9 mouse cellular contexts compared by ENCODE assay signal in genomic region chr11:98766346-98766745, GRCm38 (mm10). TPM values are rescaled to one million over a fixed set of nuclear protein-coding genes. Genes with fewer than 3 reads are reported as not detected.
DNase-seq lines count a peak whose midpoint lies in the region; ATAC-seq and TF ChIP-seq lines count a peak whose summit lies in the region.
"Had no signal": no experiment of that assay in that cellular context is flagged by ENCODE, and none has a peak within 500 bp of the region (broad histone marks: within the 10 kb centered on the region; RNA-seq: fewer than 3 reads in every experiment).

No protein-coding gene starts in this region.

- no peak overlapping the region for H3K9ac ChIP-seq in heart, embryonic 11.5 days (ENCODE audit: low read depth, low read length)
- peak overlapping the region; percentile 10; the same call in 1 of the 2 replicates for H3K9ac ChIP-seq in forebrain, postnatal 0 days
- no peak overlapping the region for H3K9ac ChIP-seq in liver, embryonic 13.5 days

- peak; percentile 11 for DNase-seq in heart, adult 8-10 months (ENCODE audit: low spot score)
- no peak for DNase-seq in embryonic facial prominence, embryonic 10.5 days (ENCODE audit: low spot score)
- DNase-seq in forebrain, postnatal 0 days, result no peak
- no peak for DNase-seq in liver, embryonic 13.5 days
- no peak for DNase-seq in left cerebral cortex, adult 18-20 months (ENCODE audit: low spot score in 2 of 2)
- DNase-seq: lung, postnatal 14 days had no signal

- no peak for ATAC-seq in heart, embryonic 11.5 days (replicated peaks; ENCODE audit: insufficient number of reproducible peaks, low FRiP score, low TSS enrichment)
- ATAC-seq in forebrain, postnatal 0 days, result no peak
- no peak for ATAC-seq in liver, embryonic 13.5 days (ENCODE audit: low read depth)
- ATAC-seq in megakaryocyte progenitor cell, adult 5-6 weeks (replicated peaks; ENCODE audit: poor library complexity), result no peak
- ATAC-seq in CD4-positive, CD25-positive, alpha-beta regulatory T cell, adult 4 months, result no peak

- H3K9me3 ChIP-seq in heart, embryonic 11.5 days (replicated peaks; ENCODE audit: control insufficient read depth, low read length), result no peaks in the 10 kb centered on the region
- H3K9me3 ChIP-seq in embryonic facial prominence, embryonic 10.5 days, result no peaks in the 10 kb centered on the region
- no peaks in the 10 kb centered on the region for H3K9me3 ChIP-seq in forebrain, postnatal 0 days (ENCODE audit: low read length)
- H3K9me3 ChIP-seq in liver, embryonic 13.5 days (replicated peaks), result no peaks in the 10 kb centered on the region

- H3K36me3 ChIP-seq in heart, embryonic 11.5 days (ENCODE audit: control insufficient read depth, insufficient read depth, low read length), result peaks cover 22% of the 10 kb centered on the region
- peaks cover 76% of the 10 kb centered on the region for H3K36me3 ChIP-seq in embryonic facial prominence, embryonic 10.5 days (replicated peaks)
- peaks cover 85% of the 10 kb centered on the region for H3K36me3 ChIP-seq in forebrain, postnatal 0 days (ENCODE audit: insufficient read depth)
- peaks cover 57% of the 10 kb centered on the region for H3K36me3 ChIP-seq in liver, embryonic 13.5 days

- whole genome bisulfite sequencing in heart, embryonic 11.5 days (ENCODE audit: insufficient replicate concordance), result 23% methylated on average over 1 of the region's 2 CpGs
- 42% methylated on average over 2 of the region's 2 CpGs for WGBS in embryonic facial prominence, embryonic 10.5 days
- 39% methylated on average over 2 of the region's 2 CpGs for WGBS in forebrain, postnatal 0 days
- WGBS in liver, embryonic 13.5 days (ENCODE audit: insufficient replicate concordance), result 33% methylated on average over 1 of the region's 2 CpGs

- no peak overlapping the region for H3K27ac ChIP-seq in heart, embryonic 11.5 days (ENCODE audit: low read depth, low read length)
- H3K27ac ChIP-seq in embryonic facial prominence, embryonic 10.5 days (replicated peaks), result peak overlapping the region; percentile 49
- H3K27ac ChIP-seq in forebrain, postnatal 0 days (ENCODE audit: low read depth, low read length), result 0 out of 2 replicates have a peak overlapping the region, but pooled peaks have one; percentile 1
- H3K27ac ChIP-seq in liver, embryonic 13.5 days, result peak overlapping the region; percentile 95

- no peak overlapping the region for H3K4me3 ChIP-seq in heart, embryonic 11.5 days (ENCODE audit: low read depth, low read length)
- H3K4me3 ChIP-seq in embryonic facial prominence, embryonic 10.5 days, result peak overlapping the region; percentile 43; the same call in 1 of the 2 replicates
- H3K4me3 ChIP-seq in forebrain, postnatal 0 days (ENCODE audit: low read depth, low read length), result no peak overlapping the region
- H3K4me3 ChIP-seq in liver, embryonic 13.5 days (replicated peaks), result no peak overlapping the region

- no peak overlapping the region for H3K4me2 ChIP-seq in heart, embryonic 11.5 days
- H3K4me2 ChIP-seq in forebrain, postnatal 0 days (ENCODE audit: low read depth), result no peak overlapping the region
- 0 out of 2 replicates have a peak overlapping the region, but pooled peaks have one; percentile 88 for H3K4me2 ChIP-seq in liver, embryonic 13.5 days

- no peak for TF ChIP-seq CTCF in forebrain, postnatal 0 days (IDR thresholded peaks at IDR 0.05; ENCODE audit: low read depth)

- H3K4me1 ChIP-seq in heart, embryonic 11.5 days (ENCODE audit: control insufficient read depth, insufficient read depth, low read length), result peaks cover 55% of the 10 kb centered on the region
- peaks cover 63% of the 10 kb centered on the region for H3K4me1 ChIP-seq in embryonic facial prominence, embryonic 10.5 days
- H3K4me1 ChIP-seq in forebrain, postnatal 0 days (ENCODE audit: insufficient read depth), result 0 out of 2 replicates have a peak, but pooled peaks cover 5% of the 10 kb centered on the region
- H3K4me1 ChIP-seq in liver, embryonic 13.5 days (replicated peaks), result peaks cover 86% of the 10 kb centered on the region

- H3K27me3 ChIP-seq in heart, embryonic 11.5 days (ENCODE audit: control insufficient read depth, insufficient read depth, low read length), result no peaks in the 10 kb centered on the region
- H3K27me3 ChIP-seq in embryonic facial prominence, embryonic 10.5 days (replicated peaks; ENCODE audit: low read depth, poor library complexity, severe bottlenecking), result peaks cover 6% of the 10 kb centered on the region; the same call in 1 of the 2 replicates
- H3K27me3 ChIP-seq in forebrain, postnatal 0 days (ENCODE audit: insufficient read depth, low read length), result no peaks in the 10 kb centered on the region
- H3K27me3 ChIP-seq in liver, embryonic 13.5 days, result no peaks in the 10 kb centered on the region

RNA-seq across cellular contexts. Expression of gene Nr1d1, which starts 8.8 kb away (rescaled TPM):
- total RNA-seq in heart, adult 8-10 months (2022), result 100 to 1,000 TPM in 2 of 4 experiments, 10 to 100 TPM in 2; 81.4 to 121 (median 101) TPM
- 5.6 and 6.4 TPM in 2 replicates for polyA plus RNA-seq in heart, embryonic 11.5 days (2014; fragmentation: Nextera tagmentation; extraction: Ambion mirVana)
- 1.1 and 1.8 TPM in 2 replicates for polyA plus RNA-seq in embryonic facial prominence, embryonic 10.5 days (2016; fragmentation: Nextera tagmentation; extraction: Ambion mirVana)
- 4.5 and 6.7 TPM in 2 replicates for total RNA-seq in forebrain, postnatal 0 days (2014; rRNA removed)
- 10.8 and 11.4 TPM in 2 replicates for polyA plus RNA-seq in forebrain, postnatal 0 days (2015; fragmentation: Nextera tagmentation; extraction: Ambion mirVana)
- polyA plus RNA-seq in liver, embryonic 13.5 days (2015; fragmentation: Nextera tagmentation; extraction: Ambion mirVana), result 0.59 and 1.0 TPM in 2 replicates
- total RNA-seq in megakaryocyte progenitor cell, adult 5-6 weeks (2015), result 3.3 and 3.5 TPM in 2 replicates
- 0.47 and 0.87 TPM in 2 replicates for total RNA-seq in megakaryocyte progenitor cell, adult 5-6 weeks (2017)
- 10 to 100 TPM in 1 of 2 experiments, 1 to 10 TPM in 1; 4.9 to 12.3 TPM for polyA plus RNA-seq in CD4-positive, CD25-positive, alpha-beta regulatory T cell, adult 4 months (2017; shearing (Covaris generic))
- total RNA-seq in left cerebral cortex, adult 18-20 months (2021), result 100 to 1,000 TPM in 1 of 2 experiments, 10 to 100 TPM in 1; 87.2 to 122 TPM

RNA-seq across cellular contexts. Expression of gene Thra, which starts 25.9 kb away (rescaled TPM):
- total RNA-seq in heart, adult 8-10 months (2022), result 10 to 100 TPM; 92.5 to 98.4 (median 95.1) TPM
- polyA plus RNA-seq in heart, embryonic 11.5 days (2014; fragmentation: Nextera tagmentation; extraction: Ambion mirVana), result 32.2 and 35.7 TPM in 2 replicates
- 8.8 and 9.1 TPM in 2 replicates for polyA plus RNA-seq in embryonic facial prominence, embryonic 10.5 days (2016; fragmentation: Nextera tagmentation; extraction: Ambion mirVana)
- 1,003 and 1,159 TPM in 2 replicates for total RNA-seq in forebrain, postnatal 0 days (2014; rRNA removed)
- 223 and 233 TPM in 2 replicates for polyA plus RNA-seq in forebrain, postnatal 0 days (2015; fragmentation: Nextera tagmentation; extraction: Ambion mirVana)
- polyA plus RNA-seq in liver, embryonic 13.5 days (2015; fragmentation: Nextera tagmentation; extraction: Ambion mirVana), result 8.8 and 9.8 TPM in 2 replicates
- 34.2 and 34.6 TPM in 2 replicates for total RNA-seq in megakaryocyte progenitor cell, adult 5-6 weeks (2015)
- 21.8 and 25.3 TPM in 2 replicates for total RNA-seq in megakaryocyte progenitor cell, adult 5-6 weeks (2017)
- polyA plus RNA-seq in CD4-positive, CD25-positive, alpha-beta regulatory T cell, adult 4 months (2017; shearing (Covaris generic)), result 1 to 10 TPM; 4.8 to 5.7 TPM
- 100 to 1,000 TPM; 708 to 832 TPM for total RNA-seq in left cerebral cortex, adult 18-20 months (2021)

RNA-seq across cellular contexts. Expression of gene Msl1, which starts 29.0 kb away (rescaled TPM):
- total RNA-seq in heart, adult 8-10 months (2022), result 10 to 100 TPM; 72.1 to 84.3 (median 78.7) TPM
- 15.9 and 17.1 TPM in 2 replicates for polyA plus RNA-seq in heart, embryonic 11.5 days (2014; fragmentation: Nextera tagmentation; extraction: Ambion mirVana)
- 23.4 and 23.5 TPM in 2 replicates for polyA plus RNA-seq in embryonic facial prominence, embryonic 10.5 days (2016; fragmentation: Nextera tagmentation; extraction: Ambion mirVana)
- total RNA-seq in forebrain, postnatal 0 days (2014; rRNA removed), result 87.2 and 94.6 TPM in 2 replicates
- polyA plus RNA-seq in forebrain, postnatal 0 days (2015; fragmentation: Nextera tagmentation; extraction: Ambion mirVana), result 16.3 and 24.1 TPM in 2 replicates
- 6.8 and 6.9 TPM in 2 replicates for polyA plus RNA-seq in liver, embryonic 13.5 days (2015; fragmentation: Nextera tagmentation; extraction: Ambion mirVana)
- 60.8 and 62.0 TPM in 2 replicates for total RNA-seq in megakaryocyte progenitor cell, adult 5-6 weeks (2015)
- total RNA-seq in megakaryocyte progenitor cell, adult 5-6 weeks (2017), result 76.3 and 99.9 TPM in 2 replicates
- polyA plus RNA-seq in CD4-positive, CD25-positive, alpha-beta regulatory T cell, adult 4 months (2017; shearing (Covaris generic)), result 10 to 100 TPM; 22.3 to 24.8 TPM
- total RNA-seq in left cerebral cortex, adult 18-20 months (2021), result 100 to 1,000 TPM; 182 to 185 TPM

RNA-seq across cellular contexts. Expression of gene Med24, which starts 37.1 kb away (rescaled TPM):
- total RNA-seq in heart, adult 8-10 months (2022), result 10 to 100 TPM; 44.4 to 49.9 (median 46.8) TPM
- 31.6 and 42.1 TPM in 2 replicates for polyA plus RNA-seq in heart, embryonic 11.5 days (2014; fragmentation: Nextera tagmentation; extraction: Ambion mirVana)
- polyA plus RNA-seq in embryonic facial prominence, embryonic 10.5 days (2016; fragmentation: Nextera tagmentation; extraction: Ambion mirVana), result 73.9 and 78.1 TPM in 2 replicates
- total RNA-seq in forebrain, postnatal 0 days (2014; rRNA removed), result 54.0 and 66.5 TPM in 2 replicates
- 46.4 and 49.3 TPM in 2 replicates for polyA plus RNA-seq in forebrain, postnatal 0 days (2015; fragmentation: Nextera tagmentation; extraction: Ambion mirVana)
- polyA plus RNA-seq in liver, embryonic 13.5 days (2015; fragmentation: Nextera tagmentation; extraction: Ambion mirVana), result 27.6 and 36.0 TPM in 2 replicates
- total RNA-seq in megakaryocyte progenitor cell, adult 5-6 weeks (2015), result 28.7 and 30.9 TPM in 2 replicates
- 36.2 and 46.3 TPM in 2 replicates for total RNA-seq in megakaryocyte progenitor cell, adult 5-6 weeks (2017)
- polyA plus RNA-seq in CD4-positive, CD25-positive, alpha-beta regulatory T cell, adult 4 months (2017; shearing (Covaris generic)), result 10 to 100 TPM; 27.0 to 37.5 TPM
- 100 to 1,000 TPM; 108 to 127 TPM for total RNA-seq in left cerebral cortex, adult 18-20 months (2021)

RNA-seq across cellular contexts. Expression of gene Casc3, which starts 38.4 kb away (rescaled TPM):
- total RNA-seq in heart, adult 8-10 months (2022), result 10 to 100 TPM; 16.0 to 20.9 (median 17.8) TPM
- 22.2 and 28.5 TPM in 2 replicates for polyA plus RNA-seq in heart, embryonic 11.5 days (2014; fragmentation: Nextera tagmentation; extraction: Ambion mirVana)
- 47.5 and 48.3 TPM in 2 replicates for polyA plus RNA-seq in embryonic facial prominence, embryonic 10.5 days (2016; fragmentation: Nextera tagmentation; extraction: Ambion mirVana)
- total RNA-seq in forebrain, postnatal 0 days (2014; rRNA removed), result 22.5 and 27.2 TPM in 2 replicates
- 29.5 and 37.4 TPM in 2 replicates for polyA plus RNA-seq in forebrain, postnatal 0 days (2015; fragmentation: Nextera tagmentation; extraction: Ambion mirVana)
- polyA plus RNA-seq in liver, embryonic 13.5 days (2015; fragmentation: Nextera tagmentation; extraction: Ambion mirVana), result 13.3 and 16.1 TPM in 2 replicates
- 38.3 and 39.0 TPM in 2 replicates for total RNA-seq in megakaryocyte progenitor cell, adult 5-6 weeks (2015)
- total RNA-seq in megakaryocyte progenitor cell, adult 5-6 weeks (2017), result 18.3 and 31.7 TPM in 2 replicates
- polyA plus RNA-seq in CD4-positive, CD25-positive, alpha-beta regulatory T cell, adult 4 months (2017; shearing (Covaris generic)), result 10 to 100 TPM; 13.6 to 14.5 TPM
- 10 to 100 TPM; 53.0 to 57.3 TPM for total RNA-seq in left cerebral cortex, adult 18-20 months (2021)
